Mouse (Mus musculus): Measurements from ENCODE around the gene Gabrb3.

DNA sequence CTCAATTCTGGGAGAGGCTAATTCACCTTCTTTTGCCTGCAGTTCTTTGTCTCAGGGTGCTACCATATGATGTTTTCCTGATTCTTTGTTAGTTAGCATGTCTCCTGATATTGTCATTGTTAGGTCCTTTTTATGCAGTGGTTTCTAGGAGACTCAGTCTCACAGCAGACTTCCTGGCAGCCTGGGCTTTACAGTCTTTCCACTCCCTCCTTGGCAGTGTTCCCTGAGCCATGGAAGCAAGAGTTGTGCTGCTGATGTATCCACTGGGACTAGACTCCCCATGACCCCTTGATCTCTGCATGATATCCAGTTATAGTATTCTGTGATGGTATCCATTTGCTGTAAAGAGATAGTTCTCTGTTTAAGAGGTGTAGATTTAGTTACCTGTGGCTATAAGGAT is 281.6 kb downstream of the Gabrb3 start:
- TF ChIP-seq POLR2A (IDR thresholded peaks at IDR 0.05; ENCODE audit: borderline replicate concordance, extremely low read depth, insufficient read depth, insufficient read length, poor library complexity, severe bottlenecking) = no peak
- TF ChIP-seq CTCF (IDR thresholded peaks at IDR 0.05; ENCODE audit: borderline replicate concordance, extremely low read depth, insufficient read depth, insufficient read length) = no peak
